Mouse (Mus musculus) R1 (cell line): ENCODE measurements around the gene Sorl1.
A peak's percentile ranks its signal among the peaks of the same experiment; 100 is the strongest.

Source experiments
- DNase-seq: peaks from one replicate; pipeline ENCODE4 v3.0.0-alpha.2; 2018; ENCODE audit warnings: low read depth, low spot score

The Sorl1 gene

GRCm38 (mm10) chr9:41958282-41958681 is 165.8 kb downstream of the Sorl1 start:
- DNase-seq: no peak

GRCm38 (mm10) chr9:41953486-41953885 is 170.6 kb downstream of the Sorl1 start:
- DNase-seq: peak; percentile 79

GRCm38 (mm10) chr9:41952650-41953204 is 171.4 kb downstream of the Sorl1 start:
- DNase-seq: no peak

- DNase-seq: peak; percentile 73
Observed at GRCm38 (mm10) chr9:41951472-41952129, 172.5 kb downstream of the Sorl1 start.

- DNase-seq: peak; percentile 84
Observed at GRCm38 (mm10) chr9:41950991-41951451, 173.1 kb downstream of the Sorl1 start.

GRCm38 (mm10) chr9:41950109-41950990 is 173.7 kb downstream of the Sorl1 start:
- DNase-seq: peak; percentile 69

- no peak for DNase-seq
Observed at GRCm38 (mm10) chr9:41949476-41949875, 174.6 kb downstream of the Sorl1 start.

- no peak for DNase-seq
Observed at GRCm38 (mm10) chr9:41944964-41945363, 179.1 kb downstream of the Sorl1 start.

- DNase-seq: no peak
Observed at GRCm38 (mm10) chr9:41942970-41943635, 181.0 kb downstream of the Sorl1 start.

GRCm38 (mm10) chr9:41940311-41940853 is 183.7 kb downstream of the Sorl1 start:
- DNase-seq: no peak

GRCm38 (mm10) chr9:41938449-41938848 is 185.6 kb downstream of the Sorl1 start:
- DNase-seq: no peak

GRCm38 (mm10) chr9:41937967-41938348 is 186.1 kb downstream of the Sorl1 start:
- no peak for DNase-seq

- DNase-seq: no peak
Observed at GRCm38 (mm10) chr9:41937341-41937966, 186.6 kb downstream of the Sorl1 start.

GRCm38 (mm10) chr9:41936598-41936997 is 187.5 kb downstream of the Sorl1 start:
- peak; percentile 80 for DNase-seq

GRCm38 (mm10) chr9:41935979-41936378 is 188.1 kb downstream of the Sorl1 start:
- no peak for DNase-seq

- peak; percentile 98 for DNase-seq
Observed at GRCm38 (mm10) chr9:41935373-41935971, 188.6 kb downstream of the Sorl1 start.

GRCm38 (mm10) chr9:41934848-41935372 is 189.2 kb downstream of the Sorl1 start:
- no peak for DNase-seq

GRCm38 (mm10) chr9:41929986-41930385 is 194.1 kb downstream of the Sorl1 start:
- DNase-seq: no peak

GRCm38 (mm10) chr9:41925721-41926120 is 198.4 kb downstream of the Sorl1 start:
- no peak for DNase-seq

GRCm38 (mm10) chr9:41924140-41924539 is 200.0 kb downstream of the Sorl1 start:
- no peak for DNase-seq
